Mouse (Mus musculus): ENCODE data around the gene P2ry10. TPM values are rescaled to one million over a fixed set of nuclear protein-coding genes. Genes with fewer than 3 reads are reported as not detected.

Gene P2ry10
- polyA plus RNA-seq, 1 experiment from 2014 or later = not detected

- H3K4me3 ChIP-seq = no peak within 1 kb of the TSS
- H3K4me2 ChIP-seq = no peak within 1 kb of the TSS
- H3K9me3 ChIP-seq (replicated peaks) = no peaks in the 10 kb centered on the region
- no peaks in the 10 kb centered on the region for H3K36me3 ChIP-seq (ENCODE audit: poor library complexity, severe bottlenecking)
- H3K27ac ChIP-seq = no peak within 1 kb of the TSS
- H3K27me3 ChIP-seq = no peaks in the 10 kb centered on the region
- 91% methylated on average over 3 of the region's 3 CpGs for WGBS
- ATAC-seq = no peak
- no peaks in the 10 kb centered on the region for H3K4me1 ChIP-seq
- H3K9ac ChIP-seq = no peak within 1 kb of the TSS
Measured at GRCm38 (mm10) chrX:107148681-107149080, 60.4 kb downstream of the P2ry10 start, which contains the start of gene P2ry10b. Gene P2ry10b, plus strand, starts transcription at chrX:107148927.

GRCm38 (mm10) chrX:107149391-107149993 is 61.2 kb downstream of the P2ry10 start:
- Histone ChIP-seq H3K9me3 (replicated peaks) (no peaks in the 10 kb centered on the region), H3K4me2 (no peak overlapping the region), H3K4me3 (no peak overlapping the region), H3K27me3 (no peaks in the 10 kb centered on the region), H3K4me1 (no peaks in the 10 kb centered on the region), H3K9ac (no peak overlapping the region), H3K27ac (no peak overlapping the region), H3K36me3 (ENCODE audit: poor library complexity, severe bottlenecking) (no peaks in the 10 kb centered on the region)
- no peak for ATAC-seq
- WGBS = 71% methylated on average over 4 of the region's 4 CpGs

GRCm38 (mm10) chrX:107150027-107150426 is 61.7 kb downstream of the P2ry10 start:
- 48% methylated on average over 5 of the region's 5 CpGs for WGBS
- H3K9ac ChIP-seq = no peak overlapping the region
- no peak overlapping the region for H3K4me2 ChIP-seq
- H3K4me1 ChIP-seq = no peaks in the 10 kb centered on the region
- no peaks in the 10 kb centered on the region for H3K27me3 ChIP-seq
- H3K4me3 ChIP-seq = no peak overlapping the region
- no peak overlapping the region for H3K27ac ChIP-seq
- no peaks in the 10 kb centered on the region for H3K36me3 ChIP-seq (ENCODE audit: poor library complexity, severe bottlenecking)
- no peaks in the 10 kb centered on the region for H3K9me3 ChIP-seq (replicated peaks)
- ATAC-seq = no peak

GRCm38 (mm10) chrX:107150752-107151515 is 62.6 kb downstream of the P2ry10 start:
- no peak overlapping the region for H3K27ac ChIP-seq
- ATAC-seq = no peak
- WGBS = 42% methylated on average over 4 of the region's 4 CpGs

More at GRCm38 (mm10) chrX:107150752-107151515, 62.6 kb downstream of the P2ry10 start:
- Histone ChIP-seq H3K4me2 (no peak overlapping the region), H3K4me3 (no peak overlapping the region), H3K27me3 (no peaks in the 10 kb centered on the region), H3K9ac (no peak overlapping the region), H3K36me3 (ENCODE audit: poor library complexity, severe bottlenecking) (no peaks in the 10 kb centered on the region), H3K4me1 (no peaks in the 10 kb centered on the region), H3K9me3 (replicated peaks) (no peaks in the 10 kb centered on the region)

Other genes with a start within 250 kb of the P2ry10 start
- 0.45 and 0.74 TPM in 2 replicates for gene Rtl3, start 247.8 kb upstream of the P2ry10 start, polyA plus RNA-seq (2015; fragmentation: Nextera tagmentation; extraction: Ambion mirVana)
- gene Lpar4, start 167.9 kb upstream of the P2ry10 start, polyA plus RNA-seq (2015; fragmentation: Nextera tagmentation; extraction: Ambion mirVana) = 7.9 and 8.2 TPM in 2 replicates
- 0.56 and 0.63 TPM in 2 replicates for gene P2ry10b, start 60.4 kb downstream of the P2ry10 start, polyA plus RNA-seq (2015; fragmentation: Nextera tagmentation; extraction: Ambion mirVana)
- gene Gpr174, start 167.4 kb downstream of the P2ry10 start, polyA plus RNA-seq (2015; fragmentation: Nextera tagmentation; extraction: Ambion mirVana) = not detected in 2 replicates

All from forebrain, embryonic 13.5 days (tissue).